Mouse (Mus musculus): ENCODE results near the gene Vps29.

The Vps29 gene

DNA sequence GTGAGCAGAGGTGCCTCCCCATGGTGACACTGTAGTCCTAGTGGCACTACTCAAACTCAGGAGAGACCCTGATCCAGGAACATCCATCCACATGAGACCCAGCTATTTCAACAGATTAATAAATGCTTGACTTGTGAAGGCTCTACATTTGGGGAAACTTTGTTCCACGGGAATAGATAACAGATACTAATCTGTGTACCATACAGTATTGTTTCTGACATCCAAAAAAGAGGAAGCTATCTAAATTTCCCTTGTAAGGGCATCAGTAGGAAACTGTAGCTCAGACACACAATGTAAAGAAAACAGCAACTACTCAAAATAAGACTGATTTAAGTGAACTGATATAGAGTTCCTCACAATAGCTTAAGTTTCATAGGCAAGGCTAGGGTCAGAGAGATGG lies 11.3 kb upstream of the Vps29 start:
- DNase-seq = no peak

DNA sequence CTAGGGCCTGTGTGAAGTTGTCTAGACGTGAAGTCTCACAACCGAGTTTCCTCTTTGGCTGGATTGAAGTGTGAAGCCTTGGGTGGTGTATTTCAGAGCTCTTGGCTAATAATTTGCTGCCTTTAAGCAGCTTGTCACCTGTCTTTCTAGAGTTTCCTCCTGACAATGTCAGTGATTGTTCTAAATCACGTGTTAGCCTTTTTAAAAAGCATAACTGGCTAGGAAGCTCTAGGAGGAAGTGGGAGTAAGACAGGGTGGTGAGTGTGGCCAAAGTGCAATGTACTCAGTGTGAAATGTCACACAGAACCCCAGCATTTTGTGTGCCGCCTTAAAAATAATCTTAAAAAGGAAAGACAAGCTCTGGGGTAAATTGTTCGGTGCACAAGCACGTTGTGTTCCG lies 10.4 kb upstream of the Vps29 start:
- DNase-seq = no peak

DNA sequence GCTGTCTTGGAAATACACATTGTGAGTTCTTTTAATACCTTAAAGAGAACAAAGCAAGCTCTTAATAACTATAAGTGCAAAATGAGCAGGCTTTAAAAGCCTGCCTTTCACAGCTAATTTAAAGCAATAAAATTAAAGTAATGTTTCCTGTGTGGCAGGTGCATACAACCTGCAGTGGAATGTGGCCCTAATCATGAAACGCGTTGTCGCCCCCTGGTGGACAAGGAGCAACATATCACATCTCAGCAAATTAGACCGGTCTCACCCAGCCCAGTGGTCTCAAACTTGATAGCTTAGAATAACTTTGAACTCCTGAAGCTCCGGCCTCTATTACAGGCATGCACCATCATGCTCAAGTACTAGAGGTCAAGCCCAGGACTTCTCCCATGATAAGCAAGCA lies 9.9 kb upstream of the Vps29 start:
- peak; percentile 34 for DNase-seq

DNA sequence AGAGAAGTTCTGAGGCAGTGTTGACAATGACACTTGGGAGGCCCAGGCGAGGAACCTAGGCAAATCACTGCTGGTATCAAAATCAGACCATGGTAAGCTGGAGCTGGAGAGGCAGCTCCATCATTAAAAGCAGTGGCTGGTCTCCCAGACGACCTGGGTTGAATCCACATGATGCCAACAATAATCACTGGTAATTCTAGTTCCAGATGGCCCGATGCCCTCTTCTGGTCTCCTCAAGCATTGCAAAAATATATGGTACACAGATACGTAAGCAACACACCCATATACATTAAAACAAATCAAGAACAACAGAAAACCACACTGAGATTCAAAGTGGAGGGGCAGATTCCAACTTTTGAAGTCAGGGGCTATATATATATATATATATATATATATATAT lies 8.4 kb upstream of the Vps29 start:
- DNase-seq = no peak

DNA sequence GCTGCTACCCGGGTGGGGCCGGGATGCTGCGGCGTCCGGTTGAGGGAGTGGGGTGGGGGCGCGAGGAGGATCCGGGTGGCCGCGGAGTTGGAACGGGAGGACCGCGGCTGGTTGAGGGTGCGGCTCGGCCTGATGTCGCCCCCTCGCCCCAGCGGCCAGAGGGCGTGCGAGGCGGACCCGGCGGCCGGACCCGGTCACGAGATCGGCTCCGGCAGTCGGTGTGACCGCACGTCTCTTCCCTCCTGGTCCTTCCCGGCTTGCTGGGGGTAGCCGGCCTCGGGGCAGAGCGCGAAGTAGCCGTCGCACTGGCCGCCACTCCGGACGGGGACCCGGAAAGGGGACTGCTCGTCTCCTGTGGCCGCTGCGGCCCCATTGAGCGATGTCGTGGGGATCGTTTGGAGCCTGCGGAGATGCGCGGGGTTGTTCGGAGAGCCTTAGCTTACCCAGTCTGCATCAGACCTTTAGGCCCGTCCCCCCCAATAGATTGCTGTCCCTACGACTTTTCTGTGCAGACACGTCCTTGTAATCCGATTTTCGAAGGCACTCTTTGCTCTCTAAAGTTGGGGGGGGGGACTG lies 411 bp downstream of the Vps29 start:
- no peak for DNase-seq

DNA sequence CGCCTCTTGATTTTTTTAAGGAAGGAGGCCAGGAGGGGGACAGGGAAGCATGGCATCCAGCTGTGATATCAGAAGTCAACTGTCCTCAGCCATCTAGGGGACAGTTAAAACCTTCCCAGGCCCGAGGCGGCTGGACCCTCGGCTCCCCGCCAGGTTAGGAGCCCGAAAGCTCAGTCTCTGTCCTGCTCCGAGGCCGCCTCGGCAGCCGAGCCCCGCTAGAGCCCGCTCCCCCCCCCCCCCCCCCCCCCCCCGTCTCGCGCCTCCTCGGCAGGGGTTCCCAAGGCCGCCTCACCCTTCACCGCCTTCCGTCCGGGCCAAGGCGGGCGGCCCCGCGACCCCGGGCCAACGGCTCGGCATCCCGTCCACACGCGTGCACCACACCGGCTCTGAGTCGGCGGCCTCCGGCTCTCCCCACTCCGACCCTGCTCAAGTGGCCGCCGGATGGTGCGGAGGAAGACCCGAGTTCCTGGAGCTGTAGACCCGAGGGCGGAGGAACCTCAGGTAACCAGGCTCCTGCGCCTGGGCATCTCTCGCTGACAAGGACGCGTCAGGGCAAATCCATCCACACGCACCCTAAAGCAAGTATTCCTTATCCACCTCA lies 17.5 kb downstream of the Vps29 start, which contains the start of gene Gpn3:
Gene Gpn3, plus strand, starts transcription at position 286 of the 601 bp plus-strand sequence.
- DNase-seq = no peak

DNA sequence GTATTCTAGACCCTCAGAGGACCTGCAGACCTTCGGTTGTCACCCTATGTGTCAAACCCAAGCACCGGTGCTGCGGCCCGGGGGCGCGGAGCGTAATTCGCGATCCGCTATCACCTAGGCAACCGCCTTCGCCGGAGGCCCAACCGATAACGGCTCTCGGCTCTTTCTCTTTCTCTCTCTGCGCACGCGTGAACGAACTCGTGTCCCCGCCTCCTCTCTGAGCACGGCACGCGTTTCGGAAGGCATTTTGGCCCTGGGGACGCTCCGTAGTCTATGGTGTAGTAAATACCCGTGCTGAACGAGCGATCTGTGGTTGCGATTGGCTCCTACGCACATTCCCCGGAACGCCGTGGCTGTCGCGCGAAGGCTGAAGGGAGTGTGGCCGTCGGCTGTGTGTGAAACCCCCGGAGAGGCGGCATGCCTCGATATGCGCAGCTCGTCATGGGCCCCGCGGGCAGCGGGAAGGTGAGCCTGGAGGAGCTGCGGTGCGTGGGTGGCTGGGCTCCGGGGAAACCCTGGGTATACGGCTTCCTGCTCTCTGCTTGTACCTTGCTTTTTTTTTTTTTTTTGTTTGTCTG lies 18.1 kb downstream of the Vps29 start, which contains the start of gene Fam216a:
Gene Fam216a, minus strand, starts transcription at position 173 of the 578 bp plus-strand sequence.
- DNase-seq = peak; percentile 98

DNA sequence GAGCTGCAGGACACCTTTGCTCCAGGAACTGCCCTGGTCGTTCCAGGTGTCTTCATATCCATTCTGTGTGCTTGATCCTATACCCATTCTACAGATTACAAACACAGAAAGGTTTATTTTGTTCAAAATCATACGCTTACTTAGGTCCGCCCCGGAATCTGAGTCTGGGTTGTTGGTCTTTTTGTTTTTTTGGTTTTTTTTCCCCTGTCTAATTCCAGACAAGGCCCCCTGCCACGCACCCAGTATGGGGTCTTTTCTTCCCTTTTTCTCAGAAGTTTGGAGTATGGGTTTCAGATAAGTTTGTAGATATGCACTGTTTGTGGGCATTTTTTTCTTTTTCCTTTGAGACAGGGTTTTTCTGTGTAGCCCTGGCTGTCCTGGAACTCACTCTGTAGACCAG lies 18.7 kb downstream of the Vps29 start:
- DNase-seq = no peak

DNA sequence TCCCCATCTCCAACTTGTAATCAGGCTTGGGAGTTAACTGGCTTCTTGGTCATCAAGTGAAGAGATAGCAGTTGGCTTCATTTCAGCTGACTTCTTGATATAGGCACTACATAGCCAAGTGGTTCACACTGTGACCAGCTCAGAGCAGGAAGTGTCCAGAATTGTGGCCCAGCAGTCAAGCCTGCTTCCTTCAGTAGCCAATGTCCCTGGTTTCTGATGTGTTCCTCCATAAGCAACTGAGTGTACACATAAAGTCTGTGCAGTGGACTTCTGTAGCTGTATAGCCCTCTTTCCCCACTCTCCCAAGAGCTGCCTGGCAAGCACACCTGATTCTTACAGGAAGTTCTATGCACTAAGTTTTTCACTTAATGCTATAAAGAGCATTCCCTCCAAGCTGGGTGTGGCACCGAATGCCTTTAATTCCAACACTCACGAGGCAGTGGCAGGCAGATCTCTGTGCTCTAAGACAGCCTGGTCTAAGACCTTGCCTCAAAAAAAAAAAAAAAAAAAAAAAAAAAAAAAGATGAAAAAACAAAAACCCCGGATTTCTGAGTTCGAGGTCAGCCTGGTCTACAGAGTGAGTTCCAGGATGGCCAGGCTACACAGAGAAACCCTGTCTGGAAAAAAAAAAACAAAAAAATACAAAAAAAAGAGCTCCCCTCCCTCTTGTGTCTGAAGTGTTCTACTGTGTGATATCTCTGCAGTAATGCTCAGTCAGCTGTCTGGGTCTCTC lies 23.1 kb downstream of the Vps29 start:
- DNase-seq = no peak

DNA sequence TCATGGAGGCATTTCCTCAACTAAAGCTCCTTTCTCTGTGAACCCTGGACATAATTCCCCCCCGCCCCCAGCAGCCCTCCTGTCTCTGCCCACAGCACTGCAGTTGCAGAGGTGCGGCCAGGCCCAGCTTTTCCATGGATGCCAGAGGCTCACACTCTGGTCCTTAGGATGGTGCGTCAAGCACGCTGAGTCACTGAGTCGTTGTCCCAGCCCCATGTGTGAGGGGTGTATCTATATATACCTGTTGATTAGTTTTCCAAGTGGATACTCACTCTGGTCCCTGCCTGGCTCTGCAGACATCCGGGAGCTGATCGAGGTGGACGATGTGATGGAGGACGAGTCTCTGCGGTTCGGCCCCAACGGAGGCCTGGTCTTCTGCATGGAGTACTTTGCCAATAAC lies 24.0 kb downstream of the Vps29 start:
- DNase-seq = no peak

DNA sequence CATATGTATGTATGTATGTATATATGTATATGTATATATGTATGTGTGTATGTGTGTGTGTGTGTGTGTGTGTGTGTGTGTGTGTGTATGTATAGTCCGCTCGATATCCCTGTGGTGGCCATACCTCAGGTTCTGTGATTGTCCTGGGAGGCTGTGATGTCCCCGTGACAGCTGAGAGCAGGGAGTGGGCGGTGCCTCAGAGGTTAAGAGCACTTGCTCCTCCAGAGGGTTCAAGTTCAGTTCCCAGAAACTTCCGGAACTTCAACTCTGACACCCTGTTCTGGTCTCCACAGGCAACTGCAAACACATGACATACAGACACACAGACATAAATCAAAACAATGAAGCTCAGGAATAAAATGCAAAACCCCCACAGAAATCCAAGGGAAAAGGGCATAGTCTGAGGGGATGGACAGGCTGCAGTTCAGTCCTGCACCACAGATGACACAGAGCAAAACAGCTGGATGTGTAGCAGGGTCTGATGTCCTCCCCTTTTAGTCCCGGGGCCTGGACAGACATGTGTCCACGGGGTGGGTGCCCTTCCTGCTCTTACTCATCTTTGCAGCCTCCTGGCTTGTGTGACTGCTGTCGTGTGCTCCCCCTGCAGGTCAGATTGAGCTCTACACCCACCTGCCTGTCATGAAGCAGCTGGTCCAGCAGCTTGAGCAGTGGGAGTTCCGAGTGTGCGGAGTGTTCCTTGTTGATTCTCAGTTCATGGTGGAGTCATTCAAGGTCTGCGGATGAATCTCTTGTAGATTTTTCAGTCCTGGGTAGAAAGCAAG lies 25.4 kb downstream of the Vps29 start:
- DNase-seq = peak; percentile 65

DNA sequence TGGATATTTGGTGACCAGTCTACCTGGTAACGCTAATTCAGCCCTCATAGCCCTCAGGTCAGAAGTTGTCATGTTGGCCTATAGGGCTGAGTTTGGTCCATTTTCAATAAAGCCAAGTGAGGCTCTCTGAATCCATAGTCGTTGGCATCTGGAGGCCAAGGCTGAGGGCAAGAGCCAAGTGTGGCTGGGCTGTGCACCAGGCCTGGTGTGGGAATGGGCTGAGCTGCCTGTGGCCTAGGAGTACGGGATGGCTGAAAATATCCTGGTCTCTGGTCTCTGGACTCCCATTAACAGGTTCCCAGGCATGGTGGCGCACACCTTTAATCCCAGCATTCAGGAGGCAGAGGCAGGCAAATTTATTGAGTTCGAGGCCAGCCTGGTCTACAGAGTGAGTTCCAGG lies 35.8 kb downstream of the Vps29 start:
- no peak for DNase-seq

DNA sequence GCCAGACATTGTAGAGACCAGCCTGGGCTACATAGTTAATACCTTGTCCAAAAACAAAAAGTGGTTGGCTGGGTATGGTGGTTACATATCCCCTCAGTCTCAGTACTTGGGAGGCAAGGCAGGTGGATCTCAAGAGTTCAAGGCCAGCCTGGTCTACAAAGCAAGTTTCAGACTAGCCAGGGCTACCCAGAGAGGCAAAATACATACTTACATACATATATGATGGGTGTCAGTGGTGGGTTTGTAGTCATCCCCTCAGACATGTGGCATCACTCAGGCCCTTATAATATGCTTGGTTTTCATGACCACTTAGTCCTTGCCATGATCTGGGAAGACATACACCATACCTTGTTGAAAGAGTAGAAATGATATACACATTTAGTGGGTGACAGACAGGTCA lies 36.5 kb downstream of the Vps29 start:
- no peak for DNase-seq

DNA sequence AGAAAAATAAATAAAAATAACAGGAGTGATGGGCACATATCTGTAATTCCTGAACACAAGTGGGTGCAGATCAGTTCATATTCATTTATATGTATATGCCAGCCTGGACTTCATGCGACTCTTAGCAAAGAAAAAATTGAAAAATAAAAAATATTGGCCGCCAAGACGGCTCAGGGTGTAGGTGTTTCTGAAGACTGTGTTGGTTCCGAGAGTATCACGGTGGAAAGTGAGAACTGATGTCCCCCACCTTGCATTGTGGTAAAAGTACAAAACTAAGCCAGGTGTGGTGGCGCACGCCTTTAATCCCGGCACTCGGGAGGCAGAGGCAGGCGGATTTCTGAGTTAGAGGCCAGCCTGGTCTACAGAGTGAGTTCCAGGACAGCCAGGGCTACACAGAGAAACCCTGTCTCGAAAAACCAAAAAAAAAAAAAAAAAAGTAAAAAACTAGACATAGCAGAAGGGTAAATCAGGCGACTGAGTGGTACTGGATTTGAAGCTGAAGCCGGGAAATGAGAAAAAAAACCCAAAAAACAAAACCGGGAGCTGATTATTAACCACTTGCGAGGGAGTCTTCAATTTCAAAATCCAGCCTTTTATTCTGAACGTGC lies 37.1 kb downstream of the Vps29 start:
- no peak for DNase-seq

DNA sequence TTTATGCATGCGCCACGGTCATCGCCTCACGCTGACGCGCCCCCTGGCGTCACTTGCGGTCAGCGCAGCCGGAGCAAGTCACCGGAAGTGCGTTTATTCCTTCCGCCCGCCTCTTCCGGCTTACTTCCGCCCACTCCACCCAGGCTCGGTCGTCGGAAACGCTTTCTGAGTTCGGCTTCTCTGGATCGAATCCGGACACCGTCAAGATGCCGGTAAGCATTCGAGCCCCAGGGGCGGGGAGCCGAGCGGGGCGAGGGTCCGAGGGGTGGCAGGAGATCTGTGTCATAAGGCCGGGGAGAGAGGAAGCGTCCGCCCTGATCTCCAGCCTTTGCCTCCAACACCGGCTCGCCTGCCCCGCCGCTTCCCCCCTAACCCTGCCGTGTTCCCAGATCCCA lies 37.6 kb downstream of the Vps29 start, which contains the start of gene Arpc3:
Gene Arpc3, plus strand, starts transcription at position 93 of the 395 bp plus-strand sequence.
- peak; percentile 84 for DNase-seq

DNA sequence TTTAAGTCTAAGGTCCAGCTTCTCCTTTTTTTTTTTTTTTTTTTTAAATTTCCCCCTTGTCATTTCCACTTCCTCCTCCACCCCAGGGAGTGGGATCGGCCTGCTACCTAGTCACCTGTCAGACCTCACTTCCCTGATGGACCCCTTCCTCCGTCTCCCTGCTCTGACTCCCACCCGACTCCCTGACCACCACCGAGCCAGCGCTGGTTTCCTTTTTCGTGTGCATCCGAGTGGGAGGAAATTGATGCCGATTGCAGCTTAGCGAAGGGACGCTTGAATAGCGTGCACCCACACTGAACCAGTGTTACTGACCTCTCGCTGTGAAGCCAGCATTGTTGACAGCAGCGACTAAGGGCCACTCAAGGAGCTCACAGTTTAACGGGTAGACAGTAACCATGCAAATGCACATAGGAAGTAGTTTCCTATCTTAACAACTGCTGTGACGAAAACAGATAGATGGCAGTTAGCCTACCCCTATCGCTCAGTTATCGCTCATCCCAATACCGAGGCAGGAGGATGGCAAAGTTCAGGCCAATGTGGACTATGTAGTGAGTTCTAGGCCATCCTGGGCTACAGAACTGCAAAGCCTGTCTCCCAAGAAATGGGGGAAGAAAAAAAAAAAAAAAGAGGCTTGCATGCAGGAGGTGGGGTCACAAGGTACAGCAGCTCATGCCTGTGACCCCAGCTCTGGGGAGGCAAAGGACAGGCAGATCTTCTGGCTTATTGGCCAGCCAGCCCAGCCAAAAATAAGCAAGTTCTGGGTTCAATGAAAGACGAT lies 38.2 kb downstream of the Vps29 start:
- no peak for DNase-seq

DNA sequence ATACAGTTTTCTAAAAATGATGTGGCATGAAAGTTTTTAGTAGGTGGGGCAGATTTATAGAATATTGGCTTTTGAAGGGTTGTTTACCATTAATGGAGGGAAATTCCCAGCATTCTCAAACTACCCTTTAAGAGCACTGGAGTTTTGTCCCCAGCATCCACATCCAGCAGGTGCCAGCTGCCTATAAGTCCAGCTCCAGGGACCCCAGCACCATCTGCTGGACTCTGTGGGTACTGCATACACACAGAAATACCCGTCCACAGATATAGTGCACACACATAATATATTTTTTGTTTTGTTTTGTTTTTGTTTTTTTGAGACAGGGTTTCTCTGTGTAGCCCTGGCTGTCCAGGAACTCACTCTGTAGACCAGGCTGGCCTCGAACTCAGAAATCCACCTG lies 39.7 kb downstream of the Vps29 start:
- no peak for DNase-seq

DNA sequence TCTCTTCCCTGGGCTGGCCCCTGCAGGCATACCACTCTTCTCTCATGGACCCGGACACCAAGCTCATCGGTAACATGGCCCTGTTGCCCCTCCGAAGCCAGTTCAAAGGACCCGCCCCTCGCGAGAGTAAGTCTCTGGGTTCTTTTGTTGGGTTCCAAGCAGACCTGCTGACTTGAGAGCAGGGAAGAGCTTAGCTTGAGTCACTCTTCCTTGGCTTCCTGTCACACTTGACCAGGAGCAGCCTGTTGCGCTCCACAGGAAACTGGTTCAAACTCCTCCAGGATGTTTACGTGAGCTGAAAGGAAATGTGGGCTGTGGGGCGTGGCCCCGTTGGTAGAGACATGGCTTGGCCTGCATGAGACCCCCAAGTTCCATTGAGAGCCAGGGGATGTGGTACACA lies 42.6 kb downstream of the Vps29 start:
- peak; percentile 68 for DNase-seq

DNA sequence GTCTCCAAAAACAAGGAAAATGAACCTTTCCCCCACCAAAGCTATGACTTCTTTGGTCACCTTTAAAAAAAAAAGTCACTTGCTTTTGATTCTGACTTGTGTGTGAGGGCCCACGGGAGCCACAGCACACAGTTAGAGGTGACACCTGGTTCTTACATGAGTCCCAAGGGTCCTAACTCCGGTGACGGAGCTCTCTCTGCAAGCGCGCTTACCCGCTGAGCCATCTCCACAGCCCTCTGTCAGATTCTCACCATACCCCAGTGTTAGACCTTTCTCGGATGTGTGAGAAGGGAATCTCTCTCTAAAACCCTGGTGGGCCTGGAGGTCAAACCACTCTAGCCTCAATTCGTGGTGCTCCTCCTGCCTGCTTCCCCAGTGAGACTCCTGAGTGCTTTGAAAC lies 43.3 kb downstream of the Vps29 start:
- no peak for DNase-seq

DNA sequence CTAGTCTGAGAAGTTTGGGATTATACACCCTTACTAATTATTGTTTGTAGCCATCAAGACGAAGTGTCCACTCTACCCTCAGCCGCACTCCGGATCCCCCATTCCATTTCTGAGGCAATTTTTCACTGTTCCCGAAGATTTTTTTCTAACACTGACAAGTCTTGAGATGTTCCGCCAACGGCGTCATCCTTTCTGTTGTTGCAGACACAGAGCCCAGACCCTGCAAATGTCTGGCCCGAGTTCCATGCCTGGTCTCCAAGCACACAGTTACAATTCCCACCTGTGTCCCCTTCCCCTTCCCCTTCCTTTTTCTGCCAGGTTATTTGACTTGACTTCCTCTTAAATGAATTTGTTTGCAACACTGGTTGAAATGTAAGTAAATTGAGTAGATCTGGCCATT lies 45.7 kb downstream of the Vps29 start:
- no peak for DNase-seq

DNA sequence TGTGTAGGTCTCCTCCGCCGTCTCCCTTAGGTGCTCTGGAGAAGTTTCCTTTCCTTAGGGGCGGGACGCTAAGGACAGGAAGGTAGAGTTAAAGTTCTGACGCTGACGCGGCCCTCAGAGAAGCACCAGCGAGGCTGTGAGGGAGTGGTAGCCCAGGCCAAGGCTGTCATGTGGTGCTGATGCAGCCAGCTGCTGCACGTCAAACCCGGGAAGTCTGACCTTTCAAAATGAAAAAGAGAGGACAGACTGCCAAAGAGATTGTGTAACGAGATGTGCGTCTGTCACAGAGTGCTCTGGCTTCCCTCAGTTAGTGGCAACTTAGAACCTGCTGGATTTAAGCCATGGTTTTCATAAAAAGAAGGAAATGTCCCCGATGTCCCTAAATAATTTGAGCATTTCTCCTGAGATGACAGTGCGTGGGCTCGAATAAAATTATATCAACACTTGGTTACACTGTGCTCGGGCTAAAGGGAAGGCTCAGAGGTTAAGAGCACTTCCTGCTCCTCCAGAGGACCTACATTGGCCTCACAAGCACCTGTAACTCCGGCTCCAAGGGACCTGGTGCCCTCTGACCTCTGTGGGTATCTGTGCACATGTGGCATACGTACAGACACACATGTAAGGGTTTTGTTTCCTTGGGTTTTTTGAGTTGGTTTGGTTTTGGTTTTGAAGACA lies 46.6 kb downstream of the Vps29 start:
- DNase-seq = peak; percentile 78
